Mouse (Mus musculus): ENCODE results near the gene Tns1. TPM values are rescaled to one million over a fixed set of nuclear protein-coding genes. Genes with fewer than 3 reads are reported as not detected.

The Tns1 gene
- polyA plus RNA-seq, 1 experiment from 2014 or later: 8.2 TPM

DNA sequence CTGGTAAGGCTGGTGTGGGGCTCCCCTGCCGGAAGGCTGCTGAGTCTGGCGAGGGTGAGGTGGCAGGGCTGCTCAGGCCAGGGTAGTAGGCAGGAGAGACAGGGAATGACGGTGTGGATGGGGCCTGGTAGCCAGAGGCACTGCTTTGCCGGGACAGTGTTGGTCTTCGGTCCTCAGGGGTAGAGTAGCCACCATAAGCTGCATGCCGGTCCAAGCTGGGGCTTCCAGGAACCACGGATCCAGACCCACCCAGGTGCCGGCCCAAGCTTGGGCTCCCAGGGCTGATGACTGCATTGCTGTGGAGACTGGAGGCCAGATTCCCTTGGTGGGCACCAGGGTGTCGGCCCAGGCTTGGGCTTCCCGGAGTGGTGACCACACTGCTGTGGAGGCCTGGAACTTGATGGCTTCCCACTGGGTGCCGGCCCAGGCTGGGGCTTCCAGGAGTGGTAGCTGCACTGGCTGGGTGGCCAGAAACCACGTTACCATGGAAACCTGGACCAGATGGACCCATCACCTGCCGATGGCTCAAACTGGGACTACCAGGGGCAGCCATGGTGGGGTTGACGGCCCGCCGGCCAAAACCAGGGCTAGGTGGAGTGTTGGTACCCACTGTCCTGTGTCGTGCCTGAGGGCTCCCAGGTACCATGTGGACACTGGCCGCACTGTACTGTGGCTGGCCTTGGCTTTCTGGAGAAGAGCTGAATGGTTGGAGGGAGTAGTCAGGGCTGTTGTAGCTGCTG, 199.2 kb downstream of the Tns1 start:
- Histone ChIP-seq H3K4me3 (ENCODE audit: low read depth, low read length) (no peak overlapping the region), H3K36me3 (ENCODE audit: control insufficient read depth, insufficient read depth, low read length) (no peaks in the 10 kb centered on the region), H3K27ac (ENCODE audit: low read length) (no peak overlapping the region), H3K4me2 (ENCODE audit: low read length) (no peak overlapping the region), H3K4me1 (ENCODE audit: control insufficient read depth, insufficient read depth, low read length) (no peaks in the 10 kb centered on the region), H3K9ac (ENCODE audit: low read depth, low read length) (no peak overlapping the region), H3K9me3 (replicated peaks; ENCODE audit: control insufficient read depth, low read length, poor library complexity, severe bottlenecking) (no peaks in the 10 kb centered on the region), H3K27me3 (ENCODE audit: control insufficient read depth, insufficient read depth, low read depth, low read length) (no peaks in the 10 kb centered on the region)
- 90% methylated on average over 18 of the region's 18 CpGs for WGBS
- 0 out of 2 replicates have a peak, but pooled peaks have one; percentile 17 for ATAC-seq

DNA sequence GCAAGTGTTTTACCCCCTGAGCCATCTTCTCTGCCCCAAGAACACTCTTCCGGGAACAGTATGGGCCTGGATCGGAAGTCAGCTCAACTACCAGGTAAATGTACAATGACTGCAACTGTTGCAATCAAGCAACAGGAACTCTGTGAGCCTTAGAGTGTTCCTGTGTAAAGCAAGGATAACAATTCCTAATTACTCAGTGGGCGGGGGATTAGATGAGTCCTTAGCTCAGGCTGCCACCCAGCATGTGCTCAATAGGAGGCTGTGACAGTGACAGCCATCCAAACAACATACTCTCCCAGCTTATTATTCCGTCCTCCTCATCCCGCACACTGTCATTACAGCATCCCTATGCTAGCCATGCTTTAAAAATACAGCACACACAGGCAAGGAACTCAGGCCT, 200.0 kb downstream of the Tns1 start:
- H3K4me3 ChIP-seq (ENCODE audit: low read depth, low read length): no peak overlapping the region
- H3K4me2 ChIP-seq (ENCODE audit: low read length): no peak overlapping the region
- no peak overlapping the region for H3K9ac ChIP-seq (ENCODE audit: low read depth, low read length)
- no peak for ATAC-seq
- H3K27me3 ChIP-seq (ENCODE audit: control insufficient read depth, insufficient read depth, low read depth, low read length): no peaks in the 10 kb centered on the region
- 78% methylated on average over 5 of the region's 5 CpGs for WGBS
- H3K9me3 ChIP-seq (replicated peaks; ENCODE audit: control insufficient read depth, low read length, poor library complexity, severe bottlenecking): no peaks in the 10 kb centered on the region
- H3K36me3 ChIP-seq (ENCODE audit: control insufficient read depth, insufficient read depth, low read length): no peaks in the 10 kb centered on the region
- H3K4me1 ChIP-seq (ENCODE audit: control insufficient read depth, insufficient read depth, low read length): no peaks in the 10 kb centered on the region
- no peak overlapping the region for H3K27ac ChIP-seq (ENCODE audit: low read length)

DNA sequence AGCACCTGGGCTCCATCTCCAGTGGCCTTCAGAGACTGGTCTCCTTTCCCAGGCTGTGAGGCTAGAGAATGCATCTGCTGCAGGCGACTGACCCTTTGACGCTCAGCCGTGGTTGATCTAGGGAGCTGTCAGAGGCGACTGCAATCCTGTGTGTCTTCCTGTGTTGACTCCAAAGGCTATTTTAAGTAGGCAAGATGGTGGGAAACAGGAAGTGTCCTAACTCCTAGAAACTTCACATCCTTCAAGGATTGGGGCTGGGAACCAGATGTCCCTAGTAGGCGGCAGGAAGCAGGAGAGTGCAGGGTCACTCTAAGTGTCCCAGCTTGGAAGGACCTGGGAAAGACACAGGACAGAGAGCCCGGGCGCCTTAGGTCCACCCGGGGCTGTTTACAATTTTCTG, 201.1 kb downstream of the Tns1 start:
- ATAC-seq: no peak
- 84% methylated on average over 8 of the region's 8 CpGs for WGBS
- Histone ChIP-seq H3K4me1 (ENCODE audit: control insufficient read depth, insufficient read depth, low read length) (no peaks in the 10 kb centered on the region), H3K36me3 (ENCODE audit: control insufficient read depth, insufficient read depth, low read length) (no peaks in the 10 kb centered on the region), H3K9ac (ENCODE audit: low read depth, low read length) (no peak overlapping the region), H3K27me3 (ENCODE audit: control insufficient read depth, insufficient read depth, low read depth, low read length) (no peaks in the 10 kb centered on the region), H3K27ac (ENCODE audit: low read length) (no peak overlapping the region), H3K4me2 (ENCODE audit: low read length) (no peak overlapping the region), H3K9me3 (replicated peaks; ENCODE audit: control insufficient read depth, low read length, poor library complexity, severe bottlenecking) (no peaks in the 10 kb centered on the region), H3K4me3 (ENCODE audit: low read depth, low read length) (no peak overlapping the region)

DNA sequence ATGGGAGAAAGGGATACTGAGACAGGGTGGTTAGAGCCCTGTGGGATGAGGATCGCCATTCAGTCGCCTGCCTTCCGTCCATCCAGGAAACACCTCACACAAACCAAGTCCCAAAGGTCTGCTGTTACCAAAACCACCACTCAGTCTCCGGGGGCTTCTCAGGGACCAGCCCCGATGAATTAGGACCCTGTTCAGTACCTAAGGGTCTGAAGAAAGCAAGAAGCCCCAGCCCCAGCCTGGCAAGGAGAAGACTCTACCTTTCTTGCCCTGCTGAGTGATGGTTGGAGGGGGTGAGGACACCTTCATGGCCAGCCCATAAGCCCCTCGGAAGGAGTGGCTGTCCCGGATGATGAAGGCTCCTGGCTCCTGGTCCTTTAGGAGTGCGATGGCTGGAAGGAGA, 203.5 kb downstream of the Tns1 start:
- H3K4me2 ChIP-seq (ENCODE audit: low read length): no peak overlapping the region
- no peaks in the 10 kb centered on the region for H3K9me3 ChIP-seq (replicated peaks; ENCODE audit: control insufficient read depth, low read length, poor library complexity, severe bottlenecking)
- WGBS: 93% methylated on average over 8 of the region's 8 CpGs
- no peak overlapping the region for H3K4me3 ChIP-seq (ENCODE audit: low read depth, low read length)
- H3K27me3 ChIP-seq (ENCODE audit: control insufficient read depth, insufficient read depth, low read depth, low read length): no peaks in the 10 kb centered on the region
- H3K9ac ChIP-seq (ENCODE audit: low read depth, low read length): no peak overlapping the region
- ATAC-seq: no peak
- H3K36me3 ChIP-seq (ENCODE audit: control insufficient read depth, insufficient read depth, low read length): no peaks in the 10 kb centered on the region
- no peaks in the 10 kb centered on the region; the same call in 1 of the 2 replicates for H3K4me1 ChIP-seq (ENCODE audit: control insufficient read depth, insufficient read depth, low read length)
- no peak overlapping the region for H3K27ac ChIP-seq (ENCODE audit: low read length)

DNA sequence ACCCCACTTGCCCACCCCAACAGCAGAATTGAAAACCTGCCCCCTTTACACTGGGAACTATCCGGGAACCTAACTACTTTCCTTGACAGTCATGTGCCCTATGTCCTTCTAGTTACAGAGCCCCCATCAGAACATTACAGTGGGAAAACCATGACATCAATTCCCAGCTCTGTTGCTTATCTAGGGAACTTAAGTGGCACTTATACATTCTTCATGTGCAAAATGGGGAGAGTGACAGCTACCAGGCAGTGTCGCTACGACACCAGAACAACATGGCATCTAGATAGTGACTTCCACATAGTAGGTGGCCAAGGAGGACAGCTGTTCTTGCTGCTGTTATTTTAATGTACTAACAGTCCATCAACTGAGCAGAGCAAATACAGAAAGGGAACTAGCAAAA, 204.3 kb downstream of the Tns1 start:
- no peak for ATAC-seq
- WGBS: 99% methylated on average over 3 of the region's 3 CpGs

DNA sequence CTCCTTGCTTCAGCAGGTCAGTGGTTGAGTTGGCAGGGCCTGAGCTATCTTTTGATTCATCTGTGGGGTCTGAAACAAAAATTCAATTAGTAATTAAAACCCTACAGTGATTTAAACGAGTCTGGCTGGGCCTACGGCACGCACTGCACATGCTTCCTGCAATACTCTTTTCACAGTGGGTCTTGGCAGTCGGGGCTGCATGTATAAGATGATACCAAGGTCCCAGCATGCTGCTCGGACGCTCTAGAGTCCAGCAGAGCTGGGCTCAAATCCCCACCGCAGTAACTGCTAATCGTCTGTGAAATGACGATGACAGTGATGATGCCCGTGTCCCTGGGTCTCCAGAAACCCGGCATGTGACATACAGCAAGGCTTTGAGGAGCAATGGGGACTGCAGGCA, 206.2 kb downstream of the Tns1 start:
- Histone ChIP-seq H3K27ac (ENCODE audit: low read length) (no peak overlapping the region), H3K27me3 (ENCODE audit: control insufficient read depth, insufficient read depth, low read depth, low read length) (no peaks in the 10 kb centered on the region), H3K9me3 (replicated peaks; ENCODE audit: control insufficient read depth, low read length, poor library complexity, severe bottlenecking) (no peaks in the 10 kb centered on the region), H3K9ac (ENCODE audit: low read depth, low read length) (no peak overlapping the region), H3K4me3 (ENCODE audit: low read depth, low read length) (no peak overlapping the region), H3K36me3 (ENCODE audit: control insufficient read depth, insufficient read depth, low read length) (no peaks in the 10 kb centered on the region), H3K4me1 (ENCODE audit: control insufficient read depth, insufficient read depth, low read length) (no peaks in the 10 kb centered on the region; the same call in 1 of the 2 replicates), H3K4me2 (ENCODE audit: low read length) (no peak overlapping the region)
- ATAC-seq: no peak
- 64% methylated on average over 11 of the region's 11 CpGs for WGBS

More for the DNA sequence above, 204.3 kb downstream of the Tns1 start:
- no peaks in the 10 kb centered on the region for H3K27me3 ChIP-seq (ENCODE audit: control insufficient read depth, insufficient read depth, low read depth, low read length)
- no peak overlapping the region for H3K27ac ChIP-seq (ENCODE audit: low read length)
- no peak overlapping the region for H3K9ac ChIP-seq (ENCODE audit: low read depth, low read length)
- no peaks in the 10 kb centered on the region for H3K9me3 ChIP-seq (replicated peaks; ENCODE audit: control insufficient read depth, low read length, poor library complexity, severe bottlenecking)
- no peaks in the 10 kb centered on the region; the same call in 1 of the 2 replicates for H3K4me1 ChIP-seq (ENCODE audit: control insufficient read depth, insufficient read depth, low read length)
- H3K36me3 ChIP-seq (ENCODE audit: control insufficient read depth, insufficient read depth, low read length): no peaks in the 10 kb centered on the region
- no peak overlapping the region for H3K4me2 ChIP-seq (ENCODE audit: low read length)
- H3K4me3 ChIP-seq (ENCODE audit: low read depth, low read length): no peak overlapping the region

DNA sequence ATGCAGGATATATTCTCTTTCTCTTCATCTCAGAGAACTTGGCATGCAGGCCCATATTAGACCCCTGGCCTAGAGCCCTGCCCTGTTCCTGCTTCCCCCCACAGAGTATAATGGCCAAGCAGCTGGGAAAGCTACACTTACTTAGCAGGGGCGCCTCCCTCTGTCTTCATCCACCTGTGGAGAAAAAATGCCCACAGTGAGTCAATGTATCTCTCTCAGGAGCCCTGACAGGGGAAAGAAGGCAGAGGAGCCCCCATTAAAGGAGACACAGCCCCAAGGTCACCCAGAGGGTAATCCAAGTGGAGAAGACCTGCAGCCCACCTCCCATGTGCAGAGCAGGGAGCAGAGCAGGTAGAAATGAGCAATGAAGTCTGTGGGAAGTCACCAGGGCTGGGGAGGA, 208.0 kb downstream of the Tns1 start:
- WGBS: 100% methylated on average over 1 of the region's 1 CpGs
- no peak for ATAC-seq

DNA sequence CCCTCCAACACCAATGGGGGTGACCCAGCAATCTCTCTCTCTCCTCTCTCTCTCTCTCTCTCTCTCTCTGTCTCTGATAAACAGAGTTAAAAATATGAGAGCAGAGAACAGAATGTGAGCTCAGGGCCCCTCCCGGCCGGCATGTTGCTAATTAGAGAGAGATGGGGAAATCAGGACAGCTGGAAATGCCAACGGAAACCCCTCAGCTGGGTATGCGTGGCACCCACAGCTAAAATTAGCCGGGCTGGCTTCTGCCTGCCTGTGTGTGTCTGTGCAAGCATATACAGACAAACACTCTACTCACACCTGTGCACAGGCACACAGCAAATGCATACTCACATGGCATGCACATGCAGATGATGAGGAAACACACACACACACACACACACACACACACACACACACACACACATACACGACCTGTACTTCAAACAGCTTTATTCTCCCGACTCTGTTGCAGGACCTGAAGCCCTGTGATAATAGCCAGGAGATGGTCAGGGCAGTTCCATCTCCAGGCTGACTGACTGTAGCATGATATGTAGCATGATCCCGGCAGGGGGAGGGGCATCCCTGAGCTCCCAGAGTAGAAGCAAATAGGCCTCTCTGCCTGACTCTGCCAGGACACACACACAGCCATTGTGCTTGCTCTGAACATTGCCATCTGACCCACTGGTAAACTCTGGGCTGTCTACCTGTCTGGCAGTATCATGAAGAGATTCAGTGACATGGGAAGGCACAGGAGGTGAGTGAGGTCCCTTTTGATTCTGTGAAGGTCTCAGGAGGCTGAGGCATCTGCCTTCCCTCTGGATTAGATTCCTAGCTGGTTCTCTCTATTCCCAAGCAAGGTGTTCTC, 208.8 kb downstream of the Tns1 start:
- Histone ChIP-seq H3K9me3 (replicated peaks; ENCODE audit: control insufficient read depth, low read length, poor library complexity, severe bottlenecking) (no peaks in the 10 kb centered on the region), H3K36me3 (ENCODE audit: control insufficient read depth, insufficient read depth, low read length) (no peaks in the 10 kb centered on the region), H3K27ac (ENCODE audit: low read length) (no peak overlapping the region), H3K4me2 (ENCODE audit: low read length) (no peak overlapping the region), H3K4me1 (ENCODE audit: control insufficient read depth, insufficient read depth, low read length) (no peaks in the 10 kb centered on the region; the same call in 1 of the 2 replicates), H3K27me3 (ENCODE audit: control insufficient read depth, insufficient read depth, low read depth, low read length) (no peaks in the 10 kb centered on the region), H3K4me3 (ENCODE audit: low read depth, low read length) (no peak overlapping the region), H3K9ac (ENCODE audit: low read depth, low read length) (no peak overlapping the region)
- ATAC-seq: no peak
- whole genome bisulfite sequencing: 64% methylated on average over 8 of the region's 8 CpGs

More for the DNA sequence above, 208.0 kb downstream of the Tns1 start:
- Histone ChIP-seq H3K27me3 (ENCODE audit: control insufficient read depth, insufficient read depth, low read depth, low read length) (no peaks in the 10 kb centered on the region), H3K4me3 (ENCODE audit: low read depth, low read length) (no peak overlapping the region), H3K4me1 (ENCODE audit: control insufficient read depth, insufficient read depth, low read length) (no peaks in the 10 kb centered on the region; the same call in 1 of the 2 replicates), H3K36me3 (ENCODE audit: control insufficient read depth, insufficient read depth, low read length) (no peaks in the 10 kb centered on the region), H3K9ac (ENCODE audit: low read depth, low read length) (no peak overlapping the region), H3K9me3 (replicated peaks; ENCODE audit: control insufficient read depth, low read length, poor library complexity, severe bottlenecking) (no peaks in the 10 kb centered on the region), H3K27ac (ENCODE audit: low read length) (no peak overlapping the region), H3K4me2 (ENCODE audit: low read length) (no peak overlapping the region)

DNA sequence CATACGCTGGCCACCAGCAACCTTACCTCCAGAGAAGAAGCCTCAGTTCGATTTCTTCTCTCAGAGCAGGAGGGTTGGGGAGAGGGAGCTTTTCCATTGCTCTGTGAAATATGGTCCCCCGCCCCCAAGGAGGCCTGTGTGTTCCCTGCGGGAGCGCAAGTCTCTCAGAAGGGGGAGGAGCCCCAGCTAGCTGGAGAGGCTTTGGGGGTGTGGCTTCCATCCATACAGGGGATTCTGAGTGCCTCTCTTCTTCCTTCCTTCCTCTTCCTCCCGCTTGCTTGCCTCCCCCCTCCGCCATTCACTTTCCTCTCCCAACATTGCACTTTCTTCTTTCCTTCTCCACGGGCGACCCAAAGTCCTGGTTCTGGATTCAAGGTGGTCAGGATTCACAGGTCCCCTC, 210.2 kb downstream of the Tns1 start:
- Histone ChIP-seq H3K27ac (ENCODE audit: low read length) (no peak overlapping the region), H3K36me3 (ENCODE audit: control insufficient read depth, insufficient read depth, low read length) (no peaks in the 10 kb centered on the region), H3K4me1 (ENCODE audit: control insufficient read depth, insufficient read depth, low read length) (no peaks in the 10 kb centered on the region; the same call in 1 of the 2 replicates), H3K4me2 (ENCODE audit: low read length) (peak overlapping the region; percentile 25; the same call in 1 of the 2 replicates), H3K27me3 (ENCODE audit: control insufficient read depth, insufficient read depth, low read depth, low read length) (no peaks in the 10 kb centered on the region), H3K9me3 (replicated peaks; ENCODE audit: control insufficient read depth, low read length, poor library complexity, severe bottlenecking) (no peaks in the 10 kb centered on the region), H3K9ac (ENCODE audit: low read depth, low read length) (no peak overlapping the region), H3K4me3 (ENCODE audit: low read depth, low read length) (no peak overlapping the region)
- no peak for ATAC-seq
- WGBS: 30% methylated on average over 9 of the region's 9 CpGs
